Mouse (Mus musculus): ENCODE measurements around the gene Gsdma.
A peak's percentile ranks its signal among the peaks of the same experiment; 100 is the strongest.
"Not testable (repeated sequence)": the region's sequence is repeated elsewhere in the genome, so short reads cannot be mapped to it uniquely, and the experiment has no call there.

Gene Gsdma

GRCm38 (mm10) chr11:98664091-98664490, at the start of gene Gsdma:
Gene Gsdma (plus strand): TSS chr11:98664351.
- DNase-seq, result no peak

GRCm38 (mm10) chr11:98620791-98621190, 43.4 kb upstream of the Gsdma start:
- no peak for DNase-seq

- DNase-seq, result peak; percentile 9 to 23
These were observed 40.2 kb upstream of the Gsdma start for GRCm38 (mm10) chr11:98623981-98624380.

GRCm38 (mm10) chr11:98624381-98624780, 39.8 kb upstream of the Gsdma start:
- DNase-seq, result not testable (repeated sequence)

DNA sequence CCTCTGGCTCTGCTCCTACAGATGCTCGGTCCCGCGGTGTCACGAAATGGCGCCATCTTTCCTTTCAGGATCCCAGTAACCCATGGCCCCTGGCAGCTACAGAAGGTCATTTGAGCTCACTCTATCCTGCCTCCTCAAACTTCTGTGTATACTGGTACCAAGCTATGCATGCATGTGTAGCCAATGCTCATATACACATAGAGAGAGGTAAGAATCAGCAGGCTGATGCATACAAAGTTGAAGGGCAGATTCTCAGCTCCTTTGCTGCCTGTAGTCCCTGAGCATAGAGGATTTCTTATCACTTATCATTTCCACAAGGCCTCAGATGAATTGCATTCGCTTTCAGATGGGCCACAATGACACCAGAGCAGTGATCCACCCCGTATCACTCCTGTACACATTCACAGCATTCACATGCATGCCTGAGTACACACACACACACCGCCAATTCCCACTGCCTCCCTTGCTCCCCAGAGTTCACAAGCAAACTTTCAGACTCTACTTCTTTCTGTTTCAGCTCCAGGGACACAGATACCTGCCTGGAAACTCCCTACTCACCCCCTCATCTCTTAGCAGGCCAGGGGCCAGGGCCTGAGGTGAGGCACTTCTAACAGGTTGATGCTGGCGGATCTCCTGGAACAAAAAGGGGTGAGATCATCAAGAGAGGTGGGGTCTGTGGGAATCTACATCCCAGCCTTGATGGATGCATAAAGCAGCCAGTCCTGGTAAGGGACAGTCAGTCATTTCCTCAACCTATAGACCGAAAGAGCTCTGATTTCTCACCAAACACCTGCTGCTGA, 38.3 kb upstream of the Gsdma start, which contains the start of the genes Gm12355 and Gsdma3:
Gene Gm12355 (minus strand): TSS at position 51 of the 800 bp plus-strand sequence.
Gene Gsdma3 (plus strand): TSS at position 750 of the 800 bp plus-strand sequence.
- DNase-seq, result no peak

GRCm38 (mm10) chr11:98628706-98629105, 35.4 kb upstream of the Gsdma start:
- no peak for DNase-seq

GRCm38 (mm10) chr11:98630646-98631045, 33.5 kb upstream of the Gsdma start:
- DNase-seq, result no peak

DNA sequence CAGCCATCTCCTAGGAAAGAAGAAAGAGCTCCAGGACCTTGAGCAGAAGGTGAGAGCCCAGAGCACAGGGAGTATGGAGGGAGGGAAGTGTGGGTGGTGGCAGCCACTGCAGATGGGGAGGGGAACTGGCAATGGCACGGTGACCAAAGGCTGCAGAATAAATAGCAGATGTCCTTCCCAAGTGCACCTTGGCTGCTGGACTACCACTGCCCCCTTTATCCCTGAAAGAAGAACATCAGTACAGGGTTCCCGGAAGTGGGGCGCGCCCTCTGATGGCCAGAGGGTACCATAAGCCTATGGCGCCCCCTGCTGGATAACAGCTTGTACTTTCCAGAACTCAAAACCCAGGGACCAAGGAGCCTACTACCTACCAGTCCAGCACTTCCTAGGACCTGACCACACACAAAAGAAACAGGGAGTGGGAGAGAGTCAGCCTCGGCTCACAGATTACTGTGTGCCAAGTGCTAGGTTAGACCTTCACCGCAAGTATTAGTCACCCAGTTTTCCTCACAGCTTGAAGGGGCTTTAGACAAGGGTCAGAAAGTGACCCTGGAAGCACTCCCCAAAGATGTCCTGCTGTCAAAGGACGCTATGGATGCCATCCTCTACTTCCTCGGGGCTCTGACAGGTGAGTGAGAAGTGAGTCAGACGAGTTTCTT, 28.7 kb upstream of the Gsdma start:
- peak in 1 of 2 experiments; percentile 34 for DNase-seq

- no peak for DNase-seq
These were observed 26.6 kb upstream of the Gsdma start for GRCm38 (mm10) chr11:98637501-98637900.

- no peak for DNase-seq
These were observed 24.1 kb upstream of the Gsdma start for GRCm38 (mm10) chr11:98640091-98640490.

GRCm38 (mm10) chr11:98644757-98645156, 19.4 kb upstream of the Gsdma start:
- DNase-seq, result peak; percentile 29 to 35

DNA sequence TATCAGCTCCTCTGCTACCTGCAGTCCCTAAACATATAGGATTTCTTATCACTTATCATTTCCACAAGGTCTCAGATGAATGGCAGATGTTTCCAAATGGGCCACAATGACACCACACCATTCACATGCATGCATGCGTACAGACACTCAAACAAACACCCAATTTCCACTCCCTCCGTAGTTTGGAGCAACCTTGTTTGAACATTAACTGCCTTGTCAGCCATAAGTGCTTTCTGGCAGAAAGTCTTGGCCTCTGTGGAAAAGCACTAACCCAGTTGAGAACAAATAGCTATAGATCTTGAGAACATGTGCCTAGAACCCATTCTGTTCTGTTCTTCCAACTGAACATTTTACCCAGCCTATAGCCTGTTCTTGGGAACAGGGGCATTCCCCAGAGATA, 18.2 kb upstream of the Gsdma start:
- peak; percentile 26 to 46 for DNase-seq

- no peak for DNase-seq
These were observed 17.7 kb upstream of the Gsdma start, which contains the start of gene Gsdma2 for GRCm38 (mm10) chr11:98646459-98646858. Gene Gsdma2 (plus strand): TSS chr11:98646759.

- peak; percentile 29 to 59 for DNase-seq
These were observed 9.1 kb upstream of the Gsdma start for GRCm38 (mm10) chr11:98655076-98655475.

DNA sequence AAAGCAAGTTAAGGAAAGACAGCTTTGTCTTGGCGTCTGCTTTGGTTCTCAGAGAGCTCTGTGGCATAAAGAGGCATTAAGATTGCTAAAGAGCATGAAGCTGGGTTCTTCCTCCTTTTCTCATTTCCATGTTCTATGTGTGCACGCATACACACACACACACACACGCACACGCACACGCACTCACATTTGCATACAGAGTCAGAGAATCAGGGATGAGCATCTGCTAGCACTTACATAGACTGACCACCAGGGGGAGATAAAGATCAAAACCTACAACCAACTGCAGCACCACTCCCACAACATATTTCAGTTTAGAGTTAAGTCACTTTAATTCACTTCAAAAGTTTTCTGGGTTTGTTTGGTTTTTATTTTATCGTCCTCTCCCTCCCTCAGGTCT, 3.6 kb upstream of the Gsdma start:
- DNase-seq, result peak; percentile 9 to 21

DNA sequence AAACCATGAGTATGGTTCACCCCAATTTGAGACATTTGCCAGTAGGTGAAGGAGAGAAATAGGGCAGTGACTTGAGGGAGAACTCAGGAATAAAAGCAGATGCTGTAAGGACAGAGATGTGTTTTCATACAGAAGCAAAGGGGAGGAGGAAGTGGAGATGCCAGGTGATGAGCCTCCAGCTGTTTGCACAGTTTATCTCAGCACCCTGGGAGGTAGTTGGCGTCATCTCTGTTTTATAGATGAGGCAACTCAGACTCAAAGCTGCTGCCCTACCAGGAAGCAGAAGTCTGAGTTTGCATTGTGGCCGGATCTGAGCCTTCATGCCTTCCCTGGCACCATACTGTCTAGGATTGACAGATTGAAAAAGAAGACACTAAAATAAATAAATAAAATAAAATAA, 4.8 kb downstream of the Gsdma start:
- no peak for DNase-seq

DNA sequence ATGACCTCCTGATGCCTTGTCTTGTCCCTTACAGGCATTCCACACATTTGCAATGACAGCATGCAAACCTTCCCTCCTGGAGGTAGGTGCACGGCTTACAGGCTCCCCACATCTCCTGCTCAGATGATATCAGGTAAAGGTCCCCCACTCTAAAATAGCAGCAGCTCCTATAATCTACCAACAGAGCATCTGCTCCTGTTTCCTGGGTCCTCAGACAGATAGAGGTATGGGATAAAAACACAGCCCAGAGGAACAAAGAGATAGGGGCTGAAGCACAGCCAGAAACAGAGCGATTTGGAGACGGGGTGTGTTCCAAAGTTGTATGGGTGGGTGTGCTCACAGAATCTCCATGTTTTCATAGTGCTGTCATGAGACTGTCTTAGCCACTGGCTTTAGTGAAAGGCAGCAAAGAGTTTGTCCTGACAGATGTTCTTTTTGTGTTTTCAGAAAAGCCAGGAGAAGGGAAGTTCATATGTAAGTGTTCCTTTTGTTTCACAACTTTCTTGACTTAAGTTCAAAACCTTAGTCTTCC, 7.2 kb downstream of the Gsdma start:
- DNase-seq, result no peak

DNA sequence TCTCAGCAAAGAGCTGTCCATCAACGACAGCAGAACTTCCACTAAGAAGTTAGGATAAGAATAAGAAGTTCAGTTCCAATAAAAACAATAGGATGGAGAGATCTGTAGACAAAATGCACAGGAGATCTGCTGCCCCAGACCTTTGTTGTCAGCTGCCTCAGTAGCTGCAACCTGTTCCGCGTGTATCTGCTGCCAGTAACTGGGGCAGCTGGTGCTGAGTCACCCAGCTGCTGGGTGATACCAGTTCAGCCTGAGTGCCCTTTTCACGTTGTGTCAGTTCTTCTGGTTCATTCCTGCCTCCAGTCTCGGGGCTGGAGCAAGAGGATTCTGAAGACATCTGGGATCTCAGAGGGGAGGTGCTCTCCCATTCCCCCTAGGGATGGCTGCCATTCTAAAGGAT, 7.7 kb downstream of the Gsdma start:
- no peak for DNase-seq

DNA sequence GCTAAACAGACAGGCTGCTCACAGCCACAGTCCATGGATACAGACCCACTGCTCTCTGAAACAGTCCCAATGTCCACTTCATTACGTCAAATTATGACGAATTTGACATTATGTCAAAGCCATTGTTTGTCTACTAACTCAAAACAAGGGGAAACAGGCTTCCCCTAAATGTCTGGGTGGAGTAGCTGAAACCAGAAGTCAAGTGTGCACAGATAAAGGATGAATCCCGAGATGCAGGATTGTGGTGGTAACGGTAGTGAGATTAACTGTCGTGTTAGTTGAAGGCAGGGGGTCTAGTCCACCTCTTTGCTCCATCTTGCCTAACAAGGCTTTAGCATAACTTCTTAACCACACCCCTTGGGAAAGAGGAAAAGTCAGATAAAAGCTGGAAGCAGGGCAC, 8.3 kb downstream of the Gsdma start:
- DNase-seq, result no peak

DNA sequence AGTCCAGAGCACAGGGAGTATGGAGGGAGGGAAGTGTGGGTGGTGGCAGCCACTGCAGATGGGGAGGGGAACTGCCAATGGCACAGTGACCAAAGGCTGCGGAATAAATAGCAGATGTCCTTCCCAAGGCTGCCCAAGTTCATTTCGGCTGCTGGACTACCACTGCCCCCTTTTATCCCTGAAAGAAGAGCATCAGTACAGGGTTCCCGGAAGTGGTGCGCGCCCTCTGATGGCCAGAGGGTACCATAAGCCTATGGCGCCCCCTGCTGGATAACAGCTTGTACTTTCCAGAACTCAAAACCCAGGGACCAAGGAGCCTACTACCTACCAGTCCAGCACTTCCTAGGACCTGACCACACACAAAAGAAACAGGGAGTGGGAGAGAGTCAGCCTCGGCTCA, 9.0 kb downstream of the Gsdma start:
- peak in 1 of 2 experiments; percentile 61 for DNase-seq

DNA sequence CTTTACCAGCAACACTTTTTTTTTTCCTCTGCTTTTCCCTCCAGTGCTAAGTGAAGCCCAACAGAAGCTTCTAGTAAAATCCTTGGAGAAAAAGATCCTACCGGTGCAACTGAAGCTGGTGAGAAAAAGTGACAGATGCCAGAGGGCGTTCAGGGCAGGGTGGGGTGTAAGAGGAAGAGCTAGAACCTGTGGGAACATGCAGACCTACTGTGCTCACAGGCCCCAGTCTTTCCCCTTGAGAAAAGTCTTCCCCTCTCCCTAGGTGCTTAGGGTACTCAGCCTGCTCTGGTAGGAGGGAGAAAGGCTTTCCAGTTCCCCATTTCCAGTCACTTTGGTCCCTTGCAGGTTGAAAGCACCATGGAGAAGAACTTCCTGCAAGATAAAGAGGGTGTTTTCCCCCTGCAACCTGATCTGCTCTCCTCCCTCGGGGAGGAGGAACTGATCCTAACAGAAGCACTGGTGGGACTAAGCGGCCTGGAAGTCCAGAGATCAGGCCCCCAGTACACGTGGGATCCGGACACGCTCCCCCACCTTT, 11.7 kb downstream of the Gsdma start:
- no peak for DNase-seq

- DNase-seq, result no peak
These were observed 15.9 kb downstream of the Gsdma start for GRCm38 (mm10) chr11:98680023-98680422.

DNA sequence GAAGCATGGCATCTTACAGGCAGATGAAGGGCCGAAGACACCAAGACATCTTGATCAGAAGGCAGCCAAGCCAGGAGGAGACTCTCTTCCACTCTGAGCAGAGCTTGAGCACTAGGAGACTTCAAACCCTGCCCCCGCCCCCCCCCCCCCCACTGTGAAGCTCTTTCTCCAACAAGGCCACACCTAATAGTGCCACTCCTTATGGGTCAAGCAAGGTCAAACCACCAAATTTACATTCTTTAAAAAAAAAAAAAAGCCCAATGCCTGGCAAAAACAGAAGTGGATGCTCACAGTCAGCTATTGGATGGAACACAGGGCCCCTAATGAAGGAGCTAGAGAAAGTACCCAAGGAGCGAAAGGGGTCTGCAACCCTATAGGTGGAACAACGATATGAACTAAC, 16.4 kb downstream of the Gsdma start:
- not testable (repeated sequence) for DNase-seq

GRCm38 (mm10) chr11:98681186-98681585, 17.0 kb downstream of the Gsdma start:
- DNase-seq, result no peak

Measured in kidney, adult 8-10 months (tissue).